Mouse (Mus musculus) hindbrain, embryonic 16.5 days (tissue): Measurements from ENCODE around the gene Foxp1. TPM values are rescaled to one million over a fixed set of nuclear protein-coding genes. Genes with fewer than 3 reads are reported as not detected.

ENCODE experiments used
- ATAC-seq: fragments of 200-750 bp; cut with Nextera tagmentation; 2 replicates; pipeline ENCODE4 v1.8.0; 2017; ENCODE audit warnings: moderate TSS enrichment, moderate library complexity
- H3K27ac ChIP-seq: fragments of 300-500 bp; sonication (generic); 2 replicates; pipeline ENCODE4 v1.5.1; 2014; ENCODE audit warnings: low read depth, mild to moderate bottlenecking, control low read depth, low read length, moderate library complexity
- H3K27me3 ChIP-seq: fragments of 300-500 bp; sonication (generic); replicated peaks from 2 replicates; pipeline ENCODE4 v1.6.1; 2014; ENCODE audit warnings: low read length; ENCODE audit not compliant: control insufficient read depth, insufficient read depth
- H3K36me3 ChIP-seq: fragments of 300-500 bp; sonication (generic); 2 replicates; pipeline ENCODE4 v1.6.1; 2014; ENCODE audit warnings: mild to moderate bottlenecking, low read length, moderate library complexity, mixed read lengths; ENCODE audit not compliant: control insufficient read depth, insufficient read depth
- H3K4me1 ChIP-seq: fragments of 300-500 bp; sonication (generic); 2 replicates; pipeline ENCODE4 v1.6.1; 2014; ENCODE audit warnings: low read depth, low read length; ENCODE audit not compliant: control insufficient read depth, insufficient read depth
- H3K4me2 ChIP-seq: fragments of 300-500 bp; sonication (generic); 2 replicates; pipeline ENCODE4 v1.6.1; 2014; ENCODE audit warnings: mild to moderate bottlenecking, low read length, control low read depth, moderate library complexity
- H3K4me3 ChIP-seq: fragments of 300-500 bp; sonication (generic); 2 replicates; pipeline ENCODE4 v1.5.1; 2014; ENCODE audit warnings: mild to moderate bottlenecking, low read length, control low read depth, moderate library complexity
- H3K9ac ChIP-seq: fragments of 300-500 bp; sonication (generic); 2 replicates; pipeline ENCODE4 v1.6.1; 2014; ENCODE audit warnings: low read depth, mild to moderate bottlenecking, control low read depth, low read length, moderate library complexity
- H3K9me3 ChIP-seq: fragments of 300-500 bp; sonication (generic); 2 replicates; pipeline ENCODE4 v1.6.1; 2014; ENCODE audit warnings: mild to moderate bottlenecking, low read length, moderate library complexity; ENCODE audit not compliant: control insufficient read depth
- WGBS: fragments of 180-500 bp; shearing (Covaris S2); extraction: QIAGEN DNeasy Blood & Tissue Kit; methylation state at CpG from one replicate; pipeline ENCODE4 v1.1.7; 2014; 5-methylcytosine and 5-hydroxymethylcytosine counted together
- polyA plus RNA-seq: library from polyadenylated mRNA; unstranded; fragments of >200 nt; fragmentation: Nextera tagmentation; extraction: Ambion mirVana; gene quantifications from 2 replicates; pipeline ENCODE4 v1.2.1, GENCODE M21; 2015

Gene Foxp1
- polyA plus RNA-seq, 1 experiment from 2014 or later, result 47.8 TPM

DNA sequence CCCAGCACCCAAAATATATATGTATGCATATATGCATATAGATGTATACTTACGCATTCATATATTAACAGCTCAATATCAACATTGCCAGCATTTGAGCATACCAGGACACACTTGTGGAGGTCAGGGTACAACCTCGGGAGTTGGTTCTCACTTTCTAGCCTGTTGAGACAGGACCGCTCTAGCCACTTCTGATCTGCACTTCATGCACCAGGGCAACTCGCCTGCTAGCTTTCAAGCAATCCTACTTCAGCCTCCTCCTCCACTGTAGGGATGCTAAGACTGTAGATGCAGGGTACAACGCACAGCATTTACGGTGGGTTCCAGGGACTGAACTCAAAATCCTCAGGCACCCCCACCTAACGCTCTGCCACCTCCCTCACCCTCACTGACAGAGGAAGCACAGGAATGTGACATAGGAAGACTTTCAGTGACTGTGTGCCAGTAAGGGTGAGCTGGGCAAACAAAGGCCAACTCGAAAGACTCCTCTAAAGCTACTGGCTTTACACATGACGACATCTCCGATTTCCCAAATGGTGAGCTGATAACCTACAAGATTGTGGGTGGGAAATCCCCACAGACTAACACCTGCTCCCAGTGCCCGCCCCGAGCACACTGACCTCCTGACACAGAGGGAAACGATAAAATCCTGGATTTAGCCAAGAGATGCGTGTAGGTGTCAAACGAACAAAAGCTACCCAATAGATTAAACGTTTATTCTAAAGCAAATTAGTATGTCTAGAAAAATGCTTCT is 93.0 kb downstream of the Foxp1 start:
- Histone ChIP-seq H3K27ac (no peak overlapping the region), H3K36me3 (no peaks in the 10 kb centered on the region)
- 79% methylated on average over 16 of the region's 16 CpGs for WGBS

DNA sequence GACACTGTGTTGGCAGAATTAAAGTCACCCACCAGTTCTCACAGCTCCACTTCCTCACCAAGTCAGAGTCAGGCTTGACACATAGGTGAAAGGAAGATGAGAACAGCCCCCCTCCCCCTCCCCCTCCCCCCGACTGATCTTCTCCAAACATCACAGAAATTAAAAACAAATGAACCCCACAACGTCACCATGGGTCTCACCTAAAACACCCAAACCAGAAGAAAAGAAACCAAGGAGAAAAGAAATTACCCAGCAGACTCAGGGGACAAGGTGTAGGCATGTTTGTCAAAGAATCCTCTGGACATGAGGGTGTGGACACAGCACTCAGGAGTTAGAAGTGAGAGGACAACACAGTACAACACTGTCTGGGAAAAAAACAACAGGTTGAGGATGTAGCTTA is 93.6 kb downstream of the Foxp1 start:
- Histone ChIP-seq H3K4me1 (no peaks in the 10 kb centered on the region), H3K9ac (no peak overlapping the region), H3K27me3 (no peaks in the 10 kb centered on the region), H3K36me3 (no peaks in the 10 kb centered on the region), H3K27ac (no peak overlapping the region), H3K9me3 (no peaks in the 10 kb centered on the region), H3K4me2 (no peak overlapping the region), H3K4me3 (no peak overlapping the region)
- no peak for ATAC-seq
- 92% methylated on average over 2 of the region's 2 CpGs for WGBS

More for the DNA sequence above, 93.0 kb downstream of the Foxp1 start:
- Histone ChIP-seq H3K27me3 (no peaks in the 10 kb centered on the region), H3K9ac (no peak overlapping the region), H3K4me3 (no peak overlapping the region), H3K4me1 (no peaks in the 10 kb centered on the region), H3K9me3 (no peaks in the 10 kb centered on the region), H3K4me2 (no peak overlapping the region)
- ATAC-seq, result no peak

DNA sequence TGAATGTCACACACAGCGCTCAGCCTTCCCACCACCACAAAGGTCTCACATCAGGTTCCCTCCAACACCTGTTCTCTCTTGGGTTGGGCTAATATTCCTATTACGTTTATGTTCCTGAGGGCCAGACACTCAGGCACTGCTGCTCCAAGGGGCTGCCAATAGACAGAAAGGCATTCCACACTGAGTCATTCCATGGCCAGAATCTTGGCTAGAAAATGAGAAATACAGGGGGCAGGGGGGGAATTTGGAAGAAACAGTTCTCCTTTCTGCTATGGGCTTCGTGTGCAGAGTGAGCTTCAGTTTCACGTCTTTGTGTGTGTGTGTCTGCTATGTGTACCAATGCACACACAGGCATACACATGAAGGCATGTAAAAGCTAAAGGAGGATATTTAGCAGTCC is 95.2 kb downstream of the Foxp1 start:
- Histone ChIP-seq H3K27me3 (no peaks in the 10 kb centered on the region), H3K4me1 (no peaks in the 10 kb centered on the region), H3K9ac (no peak overlapping the region), H3K9me3 (no peaks in the 10 kb centered on the region), H3K27ac (no peak overlapping the region), H3K4me3 (no peak overlapping the region), H3K4me2 (no peak overlapping the region), H3K36me3 (no peaks in the 10 kb centered on the region)
- ATAC-seq, result no peak
- 74% methylated on average over 4 of the region's 4 CpGs for WGBS

DNA sequence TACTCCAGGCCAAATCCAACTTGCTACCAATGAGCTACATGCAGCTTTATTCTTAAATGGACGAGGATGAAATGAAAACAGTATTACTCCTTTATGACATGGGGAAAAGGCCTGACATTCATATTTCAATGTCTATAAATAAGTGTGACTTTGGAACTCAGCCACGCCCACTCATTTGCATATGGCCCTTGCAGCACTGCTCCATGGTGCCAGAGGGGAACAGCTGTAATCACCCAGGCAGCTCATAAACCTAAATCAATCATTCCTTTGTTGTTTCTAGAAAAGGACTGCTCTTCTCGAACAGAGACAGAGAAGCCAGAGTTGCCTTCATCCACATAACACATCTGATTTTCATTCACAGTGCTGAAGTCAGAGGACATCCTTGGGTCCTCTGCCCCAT is 97.5 kb downstream of the Foxp1 start:
- H3K9ac ChIP-seq, result no peak overlapping the region
- H3K27me3 ChIP-seq, result no peaks in the 10 kb centered on the region
- ATAC-seq, result no peak
- H3K4me1 ChIP-seq, result no peaks in the 10 kb centered on the region
- H3K4me3 ChIP-seq, result no peak overlapping the region
- H3K4me2 ChIP-seq, result no peak overlapping the region
- no peak overlapping the region for H3K27ac ChIP-seq
- WGBS, result 41% methylated on average over 3 of the region's 3 CpGs
- H3K36me3 ChIP-seq, result no peaks in the 10 kb centered on the region
- H3K9me3 ChIP-seq, result no peaks in the 10 kb centered on the region

DNA sequence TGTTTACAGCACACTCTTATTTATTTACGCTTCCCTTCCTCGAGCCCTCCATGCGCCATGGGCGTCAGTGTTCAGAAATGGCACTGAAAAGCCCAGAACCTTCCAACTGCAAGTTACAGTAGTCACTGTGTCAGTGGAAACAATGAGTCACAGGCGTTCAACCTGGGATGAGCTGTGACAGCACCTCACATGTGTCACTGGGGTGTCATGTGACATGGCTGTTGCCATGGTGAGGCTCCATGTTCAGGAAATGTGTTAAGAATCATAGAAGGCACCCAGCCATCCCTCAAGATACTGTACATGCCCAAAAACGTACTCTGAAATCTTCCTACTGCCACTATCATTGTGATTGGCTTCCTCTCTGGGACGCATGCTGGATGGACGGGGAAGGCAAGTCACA is 101.9 kb downstream of the Foxp1 start:
- no peaks in the 10 kb centered on the region for H3K4me1 ChIP-seq
- H3K27me3 ChIP-seq, result no peaks in the 10 kb centered on the region
- 81% methylated on average over 8 of the region's 8 CpGs for WGBS
- H3K4me3 ChIP-seq, result no peak overlapping the region
- no peak for ATAC-seq
- no peak overlapping the region for H3K4me2 ChIP-seq
- no peak overlapping the region for H3K27ac ChIP-seq
- H3K36me3 ChIP-seq, result no peaks in the 10 kb centered on the region
- no peak overlapping the region for H3K9ac ChIP-seq
- no peaks in the 10 kb centered on the region for H3K9me3 ChIP-seq

DNA sequence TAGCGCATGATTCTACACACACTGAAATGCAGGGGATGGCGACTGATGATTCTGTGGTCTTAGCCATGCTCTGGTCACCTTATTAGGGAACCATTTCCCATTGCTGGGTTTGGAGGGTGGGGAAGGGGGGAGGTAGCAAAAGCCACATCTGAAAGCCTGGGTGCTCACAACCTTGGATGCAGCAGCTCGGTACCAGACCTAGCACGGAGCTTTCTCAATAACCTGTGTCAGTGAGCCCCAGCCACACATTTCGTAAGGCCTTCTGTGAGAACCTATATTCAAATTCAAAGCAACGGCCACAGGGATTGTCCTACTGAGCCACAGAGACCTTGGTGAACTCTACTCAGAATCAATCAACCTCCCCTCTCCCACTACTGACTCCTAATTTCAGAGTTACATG is 109.9 kb downstream of the Foxp1 start:
- 95% methylated on average over 6 of the region's 6 CpGs for WGBS

DNA sequence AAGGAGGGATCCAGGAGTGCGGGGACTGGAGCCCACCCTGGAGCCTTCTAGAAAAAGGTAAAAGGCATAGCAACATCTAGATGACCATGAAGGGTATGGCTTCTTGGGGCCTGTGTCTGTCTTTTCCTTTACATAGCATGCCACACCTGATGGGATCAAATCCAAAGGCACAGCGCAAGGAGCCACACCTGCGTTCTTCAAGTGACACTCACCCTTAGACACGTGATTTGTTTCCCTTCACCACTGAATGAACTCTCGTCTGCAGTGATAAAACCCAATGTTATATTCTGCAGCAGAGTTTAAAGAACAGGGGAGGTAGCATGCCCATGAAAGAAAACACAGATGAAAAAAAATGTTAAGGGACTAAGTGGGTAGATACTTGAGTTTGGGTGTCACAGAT is 112.9 kb downstream of the Foxp1 start:
- ATAC-seq, result no peak
- WGBS, result 88% methylated on average over 5 of the region's 5 CpGs

More for the DNA sequence above, 109.9 kb downstream of the Foxp1 start:
- Histone ChIP-seq H3K4me3 (no peak overlapping the region), H3K4me1 (no peaks in the 10 kb centered on the region), H3K9me3 (no peaks in the 10 kb centered on the region), H3K36me3 (no peaks in the 10 kb centered on the region), H3K4me2 (no peak overlapping the region), H3K27ac (no peak overlapping the region), H3K9ac (no peak overlapping the region), H3K27me3 (no peaks in the 10 kb centered on the region)
- ATAC-seq, result no peak

DNA sequence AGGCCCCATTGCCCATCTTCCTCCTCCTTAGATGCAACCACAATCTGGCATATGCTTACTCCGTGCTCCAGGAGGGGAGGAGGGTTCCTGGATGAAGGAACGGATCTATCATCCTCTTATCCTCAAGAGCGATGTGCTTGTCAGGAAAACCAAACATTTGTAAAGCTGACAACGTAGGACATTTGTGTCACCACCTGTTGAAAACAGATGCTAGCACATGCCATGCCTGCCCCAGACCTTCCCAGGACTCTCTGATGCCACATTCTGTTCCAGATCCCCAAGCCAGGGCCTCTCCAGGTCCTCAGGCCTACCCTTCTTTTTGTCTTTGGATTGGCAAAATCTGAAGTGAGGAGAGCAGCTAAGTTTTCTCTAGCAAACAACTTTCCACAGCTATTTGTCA is 113.6 kb downstream of the Foxp1 start:
- H3K4me2 ChIP-seq, result no peak overlapping the region
- H3K9ac ChIP-seq, result no peak overlapping the region
- 78% methylated on average over 4 of the region's 4 CpGs for WGBS
- H3K27ac ChIP-seq, result no peak overlapping the region
- H3K9me3 ChIP-seq, result no peaks in the 10 kb centered on the region
- H3K27me3 ChIP-seq, result no peaks in the 10 kb centered on the region
- ATAC-seq, result no peak
- no peak overlapping the region for H3K4me3 ChIP-seq
- H3K4me1 ChIP-seq, result no peaks in the 10 kb centered on the region
- H3K36me3 ChIP-seq, result no peaks in the 10 kb centered on the region

More for the DNA sequence above, 112.9 kb downstream of the Foxp1 start:
- Histone ChIP-seq H3K4me2 (no peak overlapping the region), H3K9ac (no peak overlapping the region), H3K4me3 (no peak overlapping the region), H3K27me3 (no peaks in the 10 kb centered on the region), H3K36me3 (no peaks in the 10 kb centered on the region), H3K4me1 (no peaks in the 10 kb centered on the region), H3K27ac (no peak overlapping the region), H3K9me3 (no peaks in the 10 kb centered on the region)

DNA sequence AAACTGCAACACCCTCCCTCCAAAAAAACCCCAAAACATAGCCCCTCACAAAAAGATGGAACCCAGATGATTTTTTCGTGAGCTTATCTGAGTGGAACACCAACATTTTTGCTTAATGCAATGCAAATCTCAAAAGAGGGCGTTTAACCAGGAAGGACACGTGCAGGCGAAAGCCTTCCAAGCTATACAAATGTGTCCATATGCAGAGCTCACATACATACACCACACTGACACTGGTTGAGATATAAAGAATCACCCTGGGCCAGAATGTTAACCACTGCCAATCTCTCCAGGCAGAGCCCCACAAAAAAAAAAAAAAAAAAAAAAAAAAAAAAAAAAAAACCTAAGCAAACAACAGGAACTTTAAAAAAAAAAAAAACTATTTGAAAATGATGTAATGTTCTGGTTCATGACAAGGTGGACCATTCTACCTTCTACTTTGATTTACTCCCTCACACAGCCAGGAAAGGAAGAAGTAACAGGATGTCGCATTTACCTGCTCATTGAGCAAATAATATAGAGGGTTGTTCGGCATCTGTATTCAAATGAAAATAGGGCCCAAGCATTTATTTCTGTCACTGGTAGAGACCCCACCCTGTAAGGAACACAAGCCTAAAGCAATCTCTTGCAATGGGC is 118.6 kb downstream of the Foxp1 start:
- no peak overlapping the region for H3K27ac ChIP-seq
- H3K9me3 ChIP-seq, result no peaks in the 10 kb centered on the region
- H3K36me3 ChIP-seq, result no peaks in the 10 kb centered on the region
- no peak for ATAC-seq
- H3K9ac ChIP-seq, result no peak overlapping the region
- 85% methylated on average over 6 of the region's 6 CpGs for WGBS
- no peak overlapping the region for H3K4me2 ChIP-seq
- no peaks in the 10 kb centered on the region for H3K27me3 ChIP-seq
- no peaks in the 10 kb centered on the region for H3K4me1 ChIP-seq
- H3K4me3 ChIP-seq, result no peak overlapping the region
